Mouse (Mus musculus): Measurements from ENCODE around the gene Pcp2. TPM values are rescaled to one million over a fixed set of nuclear protein-coding genes. Genes with fewer than 3 reads are reported as not detected.
A peak's percentile ranks its signal among the peaks of the same experiment; 100 is the strongest.
"Not testable (repeated sequence)": the region's sequence is repeated elsewhere in the genome, so short reads cannot be mapped to it uniquely, and the experiment has no call there.

Gene Pcp2
- total RNA-seq, 2 experiments from 2014 or later = not detected

DNA sequence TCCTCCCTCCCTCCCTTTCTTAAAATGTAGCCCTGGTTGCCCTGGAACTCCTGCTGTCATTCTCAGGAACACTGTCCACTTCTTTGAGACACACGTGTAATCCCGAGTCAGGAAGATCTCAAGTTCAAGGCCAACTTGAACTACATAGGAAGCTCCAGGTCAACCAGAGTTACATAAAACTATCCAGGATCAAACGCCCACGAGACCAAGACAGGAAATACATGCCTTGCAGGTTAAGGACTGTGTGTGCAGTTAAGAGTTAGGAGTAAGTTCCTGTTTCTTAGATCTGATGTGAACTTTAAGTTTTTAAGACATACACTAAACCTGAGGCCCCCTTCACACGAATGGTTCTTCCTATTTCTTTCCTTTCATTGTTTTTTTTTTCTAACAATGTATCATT is 1.6 kb upstream of the Pcp2 start:
- no peak for DNase-seq
- intact Hi-C loops (cut with DNase I) = loop anchor here (5.0 kb wide), 1 partner anchor 45 kb away; the partner anchor contains the start of gene Fcor

DNA sequence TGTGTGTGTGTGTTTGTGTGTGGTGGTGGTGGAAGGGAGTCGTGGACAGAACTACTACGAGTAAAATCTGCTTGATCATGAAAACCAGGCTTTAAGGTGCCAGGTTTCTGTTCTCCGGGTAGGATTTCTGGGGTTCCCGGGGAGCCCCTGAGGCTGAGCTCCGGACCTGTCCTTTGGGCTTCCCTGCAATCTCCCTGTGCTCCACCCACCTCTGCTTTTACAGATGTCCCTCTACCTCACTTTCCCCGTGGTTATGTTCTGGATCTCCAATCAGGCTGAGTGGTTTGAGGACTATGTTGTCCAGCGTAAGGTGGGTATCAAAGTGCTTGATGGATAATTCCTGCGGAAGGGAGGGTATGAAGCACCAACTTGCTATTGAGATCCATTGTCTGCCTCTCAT is 3.2 kb downstream of the Pcp2 start:
- intact Hi-C loops (cut with DNase I) = no loop called here
- no peak for DNase-seq

DNA sequence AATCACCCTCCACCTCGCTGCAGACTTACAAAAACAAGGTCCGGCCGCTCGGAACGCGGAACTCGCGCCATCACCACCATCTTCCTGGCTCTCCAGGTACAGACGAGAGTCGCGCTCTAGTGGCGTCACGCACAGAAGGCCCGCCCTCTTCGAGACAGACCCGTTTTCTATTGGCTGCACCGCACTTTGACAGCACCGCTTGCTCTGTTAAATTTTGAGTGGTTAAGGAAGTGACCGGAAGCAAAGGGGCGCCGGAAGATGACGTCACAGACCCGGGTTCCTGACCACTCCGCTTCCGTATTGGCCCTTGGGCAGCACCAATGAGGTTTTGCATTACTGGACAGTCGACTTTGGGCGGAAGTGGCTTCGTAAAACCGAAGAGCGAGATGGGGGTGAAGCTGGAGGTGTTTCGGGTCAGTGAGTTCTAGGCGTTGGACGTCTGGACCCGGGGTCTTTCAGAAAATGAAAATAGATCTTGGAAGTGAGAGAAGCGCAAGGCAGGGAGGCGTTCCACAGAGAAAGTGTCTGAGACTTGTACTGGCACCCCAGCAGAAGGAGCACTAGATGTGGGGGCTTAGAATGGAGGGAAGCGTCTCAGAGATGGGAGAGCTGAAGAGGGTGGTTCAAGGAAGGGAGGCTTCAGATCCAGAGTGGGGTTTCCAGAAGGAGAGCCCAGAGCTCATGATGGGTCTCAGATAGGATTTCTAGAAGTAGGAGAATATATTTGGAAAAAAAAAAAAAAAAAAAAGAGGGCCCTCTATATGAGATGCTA is 4.0 kb downstream of the Pcp2 start, which contains the start of the genes Xab2 and Pet100:
Gene Xab2, minus strand, starts transcription at position 118 of the 772 bp plus-strand sequence.
Gene Pet100, plus strand, starts transcription at position 350 of the 772 bp plus-strand sequence.
- intact Hi-C loops (cut with DNase I) = no loop called here
- peak; percentile 97 for DNase-seq

DNA sequence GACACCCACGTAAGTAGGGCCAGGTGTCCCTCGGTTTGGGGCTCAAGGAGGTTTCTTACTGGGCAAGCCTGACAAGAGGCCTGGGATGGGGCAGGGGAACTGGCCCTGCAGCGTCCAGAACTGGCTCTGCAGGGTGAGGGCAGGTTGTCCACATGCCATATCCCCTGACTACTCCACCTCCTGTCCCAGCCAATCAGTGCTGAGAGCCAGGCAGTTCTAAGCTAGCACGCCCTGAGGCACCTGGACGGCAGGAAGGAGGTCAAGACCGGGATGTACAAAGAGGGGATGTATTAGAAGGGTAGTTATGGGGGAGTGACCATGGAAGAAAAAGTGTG is 15.6 kb downstream of the Pcp2 start:
- intact Hi-C loops (cut with DNase I) = no loop called here
- DNase-seq = no peak

DNA sequence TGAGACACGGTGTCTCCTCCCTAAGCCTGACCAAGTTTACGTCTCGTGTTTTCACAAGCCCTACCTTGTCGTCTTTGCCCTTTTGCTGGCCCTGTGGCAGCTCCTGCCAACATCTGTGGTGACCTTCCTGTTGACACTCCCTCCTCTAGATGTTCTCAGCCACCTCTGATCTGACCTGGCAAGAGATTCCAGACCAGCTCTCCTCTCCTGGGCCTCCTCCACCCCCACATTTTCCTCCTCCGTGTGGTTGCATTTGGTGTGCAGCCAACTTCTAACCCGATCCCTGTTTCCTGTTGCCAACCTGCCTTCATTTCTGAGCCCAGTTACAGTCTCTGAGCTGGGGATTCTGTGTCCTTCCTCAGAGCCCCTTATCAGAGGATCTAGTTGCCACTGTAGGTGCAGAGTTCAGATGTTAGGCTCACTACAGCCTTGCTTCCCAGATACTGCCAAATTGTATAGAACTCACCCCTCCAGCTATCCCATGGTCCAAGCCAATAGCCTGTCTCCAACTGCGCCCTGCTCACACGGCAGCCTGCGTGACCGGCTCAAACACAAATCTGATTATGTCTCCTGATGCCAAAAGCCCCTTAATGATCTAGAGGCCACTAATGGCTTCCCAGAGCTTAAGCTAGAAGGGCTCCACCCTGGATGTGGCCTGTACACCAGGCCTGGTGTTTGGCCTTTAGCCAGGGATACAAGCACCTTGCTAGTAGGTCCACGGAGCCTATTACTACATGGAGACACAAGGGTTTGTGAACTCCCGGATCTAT is 16.1 kb downstream of the Pcp2 start:
- intact Hi-C loops (cut with DNase I) = no loop called here
- no peak for DNase-seq

DNA sequence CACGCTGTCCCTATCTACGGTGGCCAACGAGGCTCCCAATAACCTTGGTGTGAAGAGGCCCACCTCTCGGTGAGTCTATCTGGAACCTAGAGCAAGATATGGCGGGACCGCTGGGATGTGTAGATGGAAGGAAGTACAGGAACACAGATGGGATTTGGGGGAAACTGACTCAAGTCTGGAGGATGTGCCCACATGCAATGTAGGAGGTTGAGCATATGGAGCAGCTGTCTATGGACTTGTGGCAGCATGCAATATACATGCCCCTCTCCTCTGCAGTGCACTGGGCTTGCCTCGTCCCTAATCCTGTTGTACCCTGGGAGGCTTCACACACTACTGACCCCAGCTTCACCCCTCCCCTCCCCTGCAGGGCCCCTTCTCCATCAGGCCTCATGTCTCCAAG is 17.5 kb downstream of the Pcp2 start:
- intact Hi-C loops (cut with DNase I) = no loop called here
- no peak for DNase-seq

DNA sequence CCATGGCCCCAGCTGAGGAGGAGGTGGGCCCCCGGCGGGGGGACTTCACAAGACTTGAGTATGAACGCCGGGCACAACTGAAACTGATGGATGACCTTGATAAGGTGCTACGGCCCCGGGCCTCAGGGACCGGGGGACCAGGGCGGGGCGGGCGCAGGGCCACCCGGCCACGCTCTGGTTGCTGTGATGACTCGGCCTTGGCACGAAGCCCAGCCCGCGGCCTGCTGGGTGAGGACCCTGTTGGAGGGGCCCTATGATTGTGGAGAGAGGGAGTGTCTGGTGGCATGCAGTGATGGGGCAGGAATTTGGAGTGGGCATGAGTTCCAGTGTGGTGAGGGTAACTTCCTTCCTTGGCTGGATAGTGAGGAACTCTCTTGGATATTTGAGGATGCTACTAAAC is 18.8 kb downstream of the Pcp2 start:
- intact Hi-C loops (cut with DNase I) = no loop called here
- DNase-seq = no peak

DNA sequence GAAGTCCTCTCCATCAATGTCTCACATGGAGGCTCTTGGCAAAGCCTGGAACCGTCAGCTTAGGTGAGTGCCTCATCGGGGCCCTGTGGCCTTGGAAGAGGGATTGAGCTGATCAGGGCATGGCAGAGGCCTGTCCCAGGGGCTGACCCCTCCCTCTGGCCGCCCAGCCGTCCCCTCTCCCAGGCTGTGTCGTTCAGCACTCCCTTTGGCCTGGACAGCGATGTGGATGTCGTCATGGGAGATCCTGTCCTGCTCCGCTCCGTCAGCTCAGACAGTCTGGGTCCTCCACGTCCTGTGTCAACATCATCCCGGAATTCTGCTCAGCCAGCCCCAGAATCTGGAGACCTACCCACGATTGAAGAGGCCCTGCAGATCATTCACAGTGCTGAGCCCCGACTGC is 21.9 kb downstream of the Pcp2 start:
- DNase-seq = no peak
- intact Hi-C loops (cut with DNase I) = no loop called here

DNA sequence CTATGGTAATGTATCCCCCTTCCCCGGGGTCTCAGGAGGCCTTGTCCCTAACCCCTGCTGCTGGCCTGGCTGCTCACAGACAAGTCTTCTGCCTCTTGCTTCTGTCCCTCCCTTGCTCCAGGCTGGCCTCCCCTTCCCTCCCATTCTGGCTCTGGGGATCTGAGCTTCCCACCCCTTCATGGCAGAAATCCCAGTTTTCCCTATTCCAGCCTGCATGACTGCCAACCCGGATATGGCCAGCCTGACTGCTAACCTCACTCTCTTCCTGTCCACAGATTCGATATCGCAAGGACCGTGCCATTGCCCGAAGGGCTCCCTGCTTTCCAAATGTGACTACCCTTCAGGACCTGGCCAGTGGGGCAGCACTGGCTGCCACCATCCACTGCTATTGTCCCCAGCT is 24.9 kb downstream of the Pcp2 start:
- peak; percentile 39 to 54 for DNase-seq
- intact Hi-C loops (cut with DNase I) = no loop called here

DNA sequence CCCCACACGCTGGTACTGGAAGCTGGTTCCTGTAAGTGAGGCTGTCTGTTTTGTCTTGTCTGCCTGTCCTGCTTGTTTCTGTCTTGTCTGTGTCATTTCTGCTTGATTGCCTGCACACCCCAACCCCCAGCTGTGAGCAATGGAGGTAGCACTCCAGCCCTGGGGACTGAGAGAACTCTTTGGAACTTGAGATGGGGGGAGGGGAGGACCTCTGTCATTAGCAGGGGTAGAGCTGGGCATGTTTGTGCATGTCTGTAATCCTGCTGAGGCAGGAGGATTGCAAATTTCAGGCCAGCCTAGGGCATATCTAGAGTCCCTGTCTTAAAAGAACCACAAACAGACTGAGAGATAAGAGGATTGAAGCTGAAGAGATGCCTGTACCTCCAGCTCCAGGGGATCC is 26.1 kb downstream of the Pcp2 start:
- intact Hi-C loops (cut with DNase I) = no loop called here
- no peak for DNase-seq

DNA sequence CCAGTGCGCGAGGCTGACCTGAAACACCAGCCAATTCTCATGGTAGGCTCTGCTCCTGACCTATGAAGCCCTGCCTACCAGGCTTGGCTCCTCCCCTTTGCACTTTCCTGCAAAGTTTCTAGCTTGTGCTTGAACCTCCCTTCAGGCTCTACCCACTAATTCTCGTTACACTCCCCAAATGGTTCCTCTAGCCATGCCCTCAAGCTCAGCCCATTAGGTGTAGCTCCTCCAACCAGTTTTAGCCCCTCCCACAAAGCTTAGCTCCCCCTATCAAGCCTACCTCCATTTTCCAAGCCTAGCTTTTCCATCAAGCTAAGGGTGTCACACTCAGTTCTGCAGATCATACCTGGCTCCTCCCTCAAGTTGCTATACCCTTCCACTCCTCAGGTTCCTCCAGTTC is 27.3 kb downstream of the Pcp2 start:
- no peak for DNase-seq
- intact Hi-C loops (cut with DNase I) = no loop called here

DNA sequence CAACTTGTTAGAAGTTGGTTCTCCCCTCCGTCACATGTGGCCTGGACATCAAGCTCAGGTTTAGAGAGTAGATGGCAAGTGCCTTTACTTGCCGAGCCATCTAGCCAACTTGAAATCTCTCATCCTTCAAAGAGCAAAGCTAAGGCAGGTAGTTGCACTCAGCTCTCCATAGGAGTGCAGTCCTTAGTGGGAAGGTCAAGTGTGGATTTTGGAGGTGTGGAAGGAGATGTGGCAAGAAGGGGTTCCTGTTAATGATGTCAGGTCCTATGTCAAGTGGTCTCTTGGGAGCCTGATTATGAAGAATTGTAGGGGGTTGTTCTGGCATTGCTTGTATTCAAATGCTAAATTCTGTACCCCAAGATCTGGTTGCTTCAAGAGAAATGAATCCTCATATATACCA is 30.9 kb downstream of the Pcp2 start:
- intact Hi-C loops (cut with DNase I) = no loop called here
- DNase-seq = no peak

DNA sequence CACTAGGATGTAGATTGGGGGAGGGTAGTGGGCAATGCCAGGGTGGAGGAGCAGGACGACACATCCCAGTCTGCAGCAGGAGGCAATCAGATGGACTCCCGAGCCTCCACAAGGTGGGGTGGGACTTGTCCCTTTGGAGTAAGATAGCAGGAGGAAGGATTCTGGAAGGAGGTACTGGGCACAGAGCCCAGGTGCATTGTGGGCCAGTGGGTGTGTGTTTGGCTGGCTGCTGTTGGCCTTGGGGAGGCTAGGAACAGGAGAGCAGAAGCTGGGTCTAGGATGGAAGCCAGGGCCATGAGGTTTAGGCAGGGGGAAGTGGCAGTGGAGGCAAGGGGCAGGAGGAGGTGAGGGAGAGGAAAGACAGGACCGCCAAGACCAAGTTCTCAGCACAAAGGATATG is 31.9 kb downstream of the Pcp2 start:
- DNase-seq = no peak
- intact Hi-C loops (cut with DNase I) = no loop called here

DNA sequence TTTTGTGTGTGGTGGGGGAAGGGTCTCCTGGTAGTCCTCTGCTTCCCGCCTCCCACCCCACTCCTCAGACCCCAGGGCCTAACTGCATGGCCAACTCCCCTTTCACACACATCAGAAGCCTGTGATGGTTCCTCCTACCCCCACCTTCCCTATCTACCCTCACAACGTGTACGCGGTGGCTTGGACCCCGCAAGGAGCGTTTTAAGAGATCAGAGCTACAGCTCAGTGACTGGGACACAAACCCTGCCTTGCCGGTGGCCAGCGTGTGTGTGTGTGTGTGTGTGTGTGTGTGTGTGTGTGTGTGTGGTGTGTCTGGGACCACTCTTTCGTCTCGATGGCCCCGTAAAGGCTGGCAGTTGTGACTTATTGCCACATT is 37.1 kb downstream of the Pcp2 start:
- no peak for DNase-seq
- intact Hi-C loops (cut with DNase I) = no loop called here

DNA sequence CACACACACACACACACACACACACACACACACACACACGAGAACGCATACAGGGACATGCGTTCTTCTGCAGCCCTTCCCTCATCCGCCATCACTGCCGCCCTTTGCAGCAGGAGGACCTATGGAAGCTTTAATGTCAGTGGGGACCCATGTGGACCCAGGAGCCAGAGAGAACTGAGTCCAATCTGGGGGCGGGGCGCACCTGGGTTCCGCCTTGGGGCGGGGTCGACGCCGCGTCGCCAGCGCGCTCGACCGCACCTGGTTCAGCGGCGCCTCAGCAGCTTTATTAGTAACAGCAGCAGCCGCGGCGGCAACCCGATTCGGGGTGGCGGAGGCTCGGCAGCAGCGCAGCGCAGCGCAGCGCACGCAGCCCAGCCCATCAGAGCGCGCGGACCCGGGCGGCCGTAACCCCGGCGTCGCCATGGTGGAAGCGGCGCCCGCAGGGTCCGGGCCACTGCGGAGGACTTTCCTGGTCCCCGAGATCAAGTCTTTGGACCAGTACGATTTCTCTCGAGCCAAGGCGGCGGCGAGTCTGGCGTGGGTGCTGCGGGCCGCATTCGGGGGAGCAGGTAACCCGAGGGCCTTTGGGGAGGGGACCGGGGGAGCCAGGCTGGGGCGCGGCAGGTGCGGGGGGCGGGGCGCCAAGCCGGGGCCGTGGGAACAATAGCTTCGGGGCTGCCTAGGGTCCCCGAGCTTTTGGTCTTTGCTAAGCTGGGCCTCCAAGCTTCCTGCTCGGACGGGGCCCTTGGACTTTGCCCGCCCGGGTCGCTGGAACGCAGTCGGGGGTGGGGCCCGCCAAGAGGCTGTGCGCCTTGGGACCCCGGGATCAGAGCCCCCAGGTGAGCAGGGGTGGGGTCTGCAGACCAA is 37.7 kb downstream of the Pcp2 start:
- intact Hi-C loops (cut with DNase I) = no loop called here
- no peak for DNase-seq

DNA sequence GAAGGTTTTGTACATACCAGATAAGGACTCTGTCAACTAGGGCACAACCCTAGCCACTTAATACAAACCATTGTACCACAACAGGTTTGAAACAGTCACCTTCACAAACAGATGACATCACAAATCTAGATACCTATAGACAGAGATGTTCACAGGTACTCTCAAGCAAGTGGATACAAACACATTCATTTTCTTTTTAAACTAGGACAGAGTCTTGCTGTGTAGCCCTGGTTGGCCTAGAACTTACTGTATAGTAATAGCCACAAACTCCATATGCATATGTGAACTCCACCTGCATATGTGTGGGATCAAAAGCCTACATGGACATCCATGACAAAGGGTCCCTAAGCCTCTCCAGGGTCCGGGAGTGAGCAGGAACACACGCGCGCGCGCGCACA is 38.4 kb downstream of the Pcp2 start, which contains the start of gene Camsap3:
Gene Camsap3, plus strand, starts transcription at position 301 of the 398 bp plus-strand sequence.
- no peak for DNase-seq
- intact Hi-C loops (cut with DNase I) = no loop called here

DNA sequence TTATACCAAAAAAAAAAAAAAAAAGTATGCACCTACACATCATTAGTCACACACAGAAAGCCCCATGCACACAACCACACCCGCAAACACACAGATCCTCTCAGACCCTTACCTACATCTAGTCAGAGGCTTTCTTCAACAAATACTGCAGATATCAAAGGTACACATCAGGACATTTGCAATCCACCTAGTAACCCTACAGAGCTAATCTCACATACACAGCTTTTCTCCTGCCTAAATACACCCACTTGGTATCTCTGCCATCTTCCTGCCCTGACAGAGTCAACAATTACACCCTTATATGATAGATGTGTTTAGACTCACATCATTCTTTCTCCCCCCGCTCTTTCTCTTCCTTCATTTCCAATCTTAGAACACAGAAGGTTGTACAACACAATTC is 38.9 kb downstream of the Pcp2 start:
- intact Hi-C loops (cut with DNase I) = no loop called here
- DNase-seq = no peak

DNA sequence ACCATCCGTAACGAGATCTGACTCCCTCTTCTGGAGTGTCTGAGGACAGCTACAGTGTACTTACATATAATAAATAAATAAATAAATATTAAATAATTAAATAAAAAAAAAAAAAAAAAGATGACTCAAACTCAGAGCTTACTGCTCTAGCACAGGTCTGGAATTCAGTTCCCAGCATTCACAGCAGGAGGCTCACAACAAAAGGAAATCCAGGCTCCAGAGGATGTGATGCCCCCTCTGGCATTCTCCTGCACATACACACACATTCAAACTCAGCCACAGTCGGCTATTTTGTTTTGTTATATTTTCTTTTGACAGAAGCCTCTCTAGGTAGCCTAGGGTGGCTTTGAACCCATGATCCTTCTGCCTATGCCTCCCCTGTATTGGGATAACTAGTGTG is 43.4 kb downstream of the Pcp2 start:
- DNase-seq; intact Hi-C loops (cut with DNase I): not testable (repeated sequence)

DNA sequence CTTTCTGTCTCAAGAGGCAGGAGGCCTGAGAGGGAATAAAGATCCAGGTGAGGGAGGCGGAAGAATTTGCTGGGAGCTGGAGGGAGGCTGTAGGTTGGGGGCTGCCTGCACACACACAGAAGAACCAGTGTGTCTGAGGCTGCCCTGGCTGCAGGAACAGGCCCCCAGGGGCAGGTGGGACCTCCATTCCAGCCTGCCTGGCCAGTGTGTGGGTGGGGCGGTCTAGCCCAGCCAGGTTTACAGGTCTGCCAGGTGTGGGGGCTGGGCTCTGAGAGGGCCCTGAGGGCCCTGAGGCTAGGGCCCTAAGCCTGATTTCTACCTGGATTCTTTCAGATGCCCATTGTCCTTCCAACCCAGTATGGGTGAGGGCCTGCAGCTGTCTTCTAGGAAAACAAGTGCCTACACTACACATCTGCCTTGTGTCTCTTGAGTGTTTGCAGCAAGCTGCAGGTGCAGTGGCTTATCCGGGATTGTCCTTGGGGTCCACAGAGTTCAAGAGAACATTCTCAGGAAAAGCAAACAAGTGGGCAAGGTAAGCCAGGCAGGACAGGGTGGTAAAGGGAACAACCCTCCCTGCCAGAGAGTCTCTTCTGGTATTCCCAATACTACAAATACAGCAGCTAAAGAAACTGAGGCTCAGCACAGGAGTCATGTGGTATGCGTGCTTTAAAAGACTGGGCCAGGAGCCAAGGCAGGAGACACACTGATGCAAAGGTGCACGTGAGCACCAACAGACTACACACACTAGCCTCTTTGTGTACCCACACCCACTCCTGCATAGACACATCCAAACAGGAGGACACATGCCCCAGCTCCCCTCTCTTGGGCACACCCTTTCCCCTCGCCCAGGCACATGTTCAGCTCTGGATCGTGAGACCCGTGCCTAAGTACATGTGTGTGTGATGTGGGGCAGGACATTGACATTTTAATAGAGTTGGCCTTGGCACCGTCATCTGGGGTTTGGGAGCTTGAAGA is 45.7 kb downstream of the Pcp2 start:
- intact Hi-C loops (cut with DNase I) = no loop called here

More for the DNA sequence above, 45.7 kb downstream of the Pcp2 start:
- no peak for DNase-seq
